In genomic region chr2:166995796-166996532, GRCm38 (mm10) we compare ENCODE assay signal across 8 mouse cellular contexts. TPM values are rescaled to one million over a fixed set of nuclear protein-coding genes. Genes with fewer than 3 reads are reported as not detected.
DNase-seq lines count a peak whose midpoint lies in the region; ATAC-seq and TF ChIP-seq lines count a peak whose summit lies in the region.

TSS of gene Stau1 (minus strand) at chr2:166996299.

- intact Hi-C loops in heart, postnatal 25 days (cut with DNase I): loop anchor here (1.0 to 5.0 kb wide), 2 partner anchors 16 to 89 kb away; partner anchors contain the start of gene Cse1l

- H3K9ac ChIP-seq in ES-E14 (ENCODE audit: insufficient read depth, low read depth, low read length, poor library complexity, severe bottlenecking): peak within 1 kb of the TSS; percentile 98
- H3K9ac ChIP-seq in forebrain, embryonic 15.5 days (replicated peaks): peak within 1 kb of the TSS; percentile 87

- H3K4me2 ChIP-seq in forebrain, embryonic 15.5 days (replicated peaks): peak within 1 kb of the TSS; percentile 80

- peak; percentile 100 for ATAC-seq in forebrain, embryonic 15.5 days (replicated peaks)
- peak; percentile 96 for ATAC-seq in neutrophil, adult 5-6 weeks (ENCODE audit: extremely low read depth, insufficient number of reproducible peaks, low FRiP score, poor library complexity, severe bottlenecking)

- no peak for TF ChIP-seq CTCF in lung, adult 2 months (IDR thresholded peaks at IDR 0.05; ENCODE audit: insufficient read depth, low read length)

- H3K4me3 ChIP-seq in ES-E14 (ENCODE audit: insufficient read depth in 1 of 2, low read depth in 1 of 2, low read length in 2 of 2, poor library complexity in 1 of 2, severe bottlenecking in 1 of 2): peak within 1 kb of the TSS; percentile 97 to 100
- peak within 1 kb of the TSS; percentile 80 for H3K4me3 ChIP-seq in forebrain, embryonic 15.5 days
- H3K4me3 ChIP-seq in lung, adult 2 months (replicated peaks; ENCODE audit: extremely low read depth, low read depth, low read length): peak within 1 kb of the TSS; percentile 72

- peak; percentile 76; the same call in 1 of the 2 replicates for TF ChIP-seq POLR2A in lung, adult 2 months (IDR thresholded peaks at IDR 0.05; ENCODE audit: borderline replicate concordance, extremely low read depth, low read depth, low read length)

- peak; percentile 95 for DNase-seq in ES-E14 (ENCODE audit: low read depth, low spot score)
- DNase-seq in cerebellum, adult 11-12 months: peak; percentile 96
- peak; percentile 91 for DNase-seq in heart, postnatal 25 days (ENCODE audit: low spot score)
- DNase-seq in layer of hippocampus, adult 18-20 months (ENCODE audit: low spot score in 2 of 2): peak; percentile 95 to 98
- DNase-seq in lung, adult 2 months: peak; percentile 86
- peak; percentile 93 to 94 for DNase-seq in thymus, adult 18-20 months

- H3K27me3 ChIP-seq in forebrain, embryonic 15.5 days: 0 out of 2 replicates have a peak, but pooled peaks cover under 1% of the 10 kb centered on the region

- no peaks in the 10 kb centered on the region for H3K9me3 ChIP-seq in ES-E14 (ENCODE audit: control insufficient read depth, insufficient read depth, low read depth, low read length)
- H3K9me3 ChIP-seq in forebrain, embryonic 15.5 days: no peaks in the 10 kb centered on the region

- H3K36me3 ChIP-seq in ES-E14 (ENCODE audit: control insufficient read depth, insufficient read depth, low read length, poor library complexity, severe bottlenecking): no peaks in the 10 kb centered on the region
- H3K36me3 ChIP-seq in forebrain, embryonic 15.5 days: no peaks in the 10 kb centered on the region

- H3K4me1 ChIP-seq in ES-E14 (ENCODE audit: control insufficient read depth in 2 of 2, insufficient read depth in 2 of 2, low read length in 2 of 2, poor library complexity in 1 of 2): no peaks in the 10 kb centered on the region
- H3K4me1 ChIP-seq in forebrain, embryonic 15.5 days: peaks cover 41% of the 10 kb centered on the region
- peaks cover 18% of the 10 kb centered on the region for H3K4me1 ChIP-seq in lung, adult 2 months (ENCODE audit: control insufficient read depth, insufficient read depth, low read length)

- H3K27ac ChIP-seq in ES-E14 (ENCODE audit: insufficient read depth, low read depth, low read length, poor library complexity, severe bottlenecking): peak within 1 kb of the TSS; percentile 73
- H3K27ac ChIP-seq in forebrain, embryonic 15.5 days (replicated peaks): peak within 1 kb of the TSS; percentile 95

- WGBS in forebrain, embryonic 15.5 days: under 1% methylated on average over 71 of the region's 88 CpGs
- WGBS in lung, adult 2 months: 0% methylated on average over 83 of the region's 88 CpGs

- in situ Hi-C loops in ES-E14 (cut with MboI; ENCODE audit: low sequenced_read_pairs in 2 of 2, unreplicated experiment in 2 of 2): no loop called here

TF ChIP-seq in ES-E14, 5 proteins besides CTCF, POLR2A, EP300 and RAD21:
- no peak for TF ChIP-seq ZC3H11A (IDR thresholded peaks at IDR 0.05; ENCODE audit: borderline replicate concordance, low read depth, low read length)
- peak; percentile 98 for TF ChIP-seq HCFC1 (IDR thresholded peaks at IDR 0.05; ENCODE audit: borderline replicate concordance, insufficient read depth, low read length)

RNA-seq across cellular contexts. Expression of gene Stau1, which starts in this region (rescaled TPM):
- 17.1 and 24.1 TPM in 2 replicates for total RNA-seq in ES-E14 (2012; rRNA removed)
- polyA plus RNA-seq in forebrain, embryonic 15.5 days (2015; fragmentation: Nextera tagmentation; extraction: Ambion mirVana): 118 and 124 TPM in 2 replicates
- total RNA-seq in heart, postnatal 25 days (2021): 10 to 100 TPM; 41.7 to 45.4 TPM
- total RNA-seq in layer of hippocampus, adult 18-20 months (2021): 10 to 100 TPM; 64.0 to 69.7 TPM
- 22.8 and 28.3 TPM in 2 replicates for polyA plus RNA-seq in lung, adult 2 months (2012; rRNA removed)
- 64.5 and 67.0 TPM in 2 replicates for total RNA-seq in neutrophil, adult 5-6 weeks (2017)

Comparison
In these comparisons a context has a peak if more than half of its experiments do, and no peak if none do; other contexts are left out.
1. Peak in every context shown above with its lines: DNase-seq, ATAC-seq, H3K4me3 ChIP-seq and H3K27ac ChIP-seq.